Mouse (Mus musculus) forebrain, postnatal 0 days (tissue): ENCODE data around the gene Ensa. TPM values are rescaled to one million over a fixed set of nuclear protein-coding genes. Genes with fewer than 3 reads are reported as not detected.

Experiments
- ATAC-seq: fragments of 200-750 bp; cut with Nextera tagmentation; 2 replicates; pipeline ENCODE4 v1.8.0; 2017; ENCODE audit warnings: mild to moderate bottlenecking, moderate library complexity
- DNase-seq: peaks from one replicate; pipeline ENCODE4 v3.0.0-alpha.2; 2015
- H3K27ac ChIP-seq: fragments of 300-500 bp; sonication (generic); 2 replicates; pipeline ENCODE4 v1.5.1; 2014; ENCODE audit warnings: low read depth, mild to moderate bottlenecking, antibody characterized with exemption, low read length, moderate library complexity, mixed read lengths
- H3K27me3 ChIP-seq: fragments of 300-500 bp; sonication (generic); 2 replicates; pipeline ENCODE4 v1.6.1; 2014; ENCODE audit warnings: mild to moderate bottlenecking, low read length, mixed read lengths; ENCODE audit not compliant: insufficient read depth
- H3K36me3 ChIP-seq: fragments of 300-500 bp; sonication (generic); 2 replicates; pipeline ENCODE4 v1.6.1; 2014; ENCODE audit warnings: mild to moderate bottlenecking, moderate library complexity; ENCODE audit not compliant: insufficient read depth
- H3K4me1 ChIP-seq: fragments of 300-500 bp; sonication (generic); 2 replicates; pipeline ENCODE4 v1.6.1; 2014; ENCODE audit warnings: antibody characterized with exemption; ENCODE audit not compliant: insufficient read depth
- H3K4me2 ChIP-seq: fragments of 300-500 bp; sonication (generic); 2 replicates; pipeline ENCODE4 v1.6.1; 2014; ENCODE audit warnings: low read depth, mild to moderate bottlenecking, moderate library complexity
- H3K4me3 ChIP-seq: fragments of 300-500 bp; sonication (generic); 2 replicates; pipeline ENCODE4 v1.5.1; 2014; ENCODE audit warnings: low read depth, low read length, mixed read lengths
- H3K9ac ChIP-seq: fragments of 300-500 bp; sonication (generic); 2 replicates; pipeline ENCODE4 v1.6.1; 2014; ENCODE audit warnings: mild to moderate bottlenecking
- H3K9me3 ChIP-seq: fragments of 300-500 bp; sonication (generic); 2 replicates; pipeline ENCODE4 v1.6.1; 2016; ENCODE audit warnings: low read length
- CTCF ChIP-seq: sonication (generic); IDR thresholded peaks from 2 replicates; pipeline ENCODE4 v1.5.1; 2016; ENCODE audit warnings: antibody characterized with exemption, control low read depth, low read depth
- whole genome bisulfite sequencing: fragments of 180-500 bp; shearing (Covaris S2); extraction: QIAGEN DNeasy Blood & Tissue Kit; methylation state at CpG from one replicate; pipeline ENCODE4 v1.1.7; 2014; 5-methylcytosine and 5-hydroxymethylcytosine counted together
- polyA plus RNA-seq: library from polyadenylated mRNA; unstranded; fragments of >200 nt; fragmentation: Nextera tagmentation; extraction: Ambion mirVana; gene quantifications from 2 replicates; pipeline ENCODE4 v1.2.1, GENCODE M21; 2015
- total RNA-seq: library from RNA; depleted of rRNA; stranded (reverse); fragments of >200 nt; gene quantifications from 2 replicates; pipeline ENCODE4 v1.2.3, GENCODE M21; 2014

Gene Ensa
- total and polyA plus RNA-seq, 2 experiments from 2014 or later: 140 to 151 TPM

DNA sequence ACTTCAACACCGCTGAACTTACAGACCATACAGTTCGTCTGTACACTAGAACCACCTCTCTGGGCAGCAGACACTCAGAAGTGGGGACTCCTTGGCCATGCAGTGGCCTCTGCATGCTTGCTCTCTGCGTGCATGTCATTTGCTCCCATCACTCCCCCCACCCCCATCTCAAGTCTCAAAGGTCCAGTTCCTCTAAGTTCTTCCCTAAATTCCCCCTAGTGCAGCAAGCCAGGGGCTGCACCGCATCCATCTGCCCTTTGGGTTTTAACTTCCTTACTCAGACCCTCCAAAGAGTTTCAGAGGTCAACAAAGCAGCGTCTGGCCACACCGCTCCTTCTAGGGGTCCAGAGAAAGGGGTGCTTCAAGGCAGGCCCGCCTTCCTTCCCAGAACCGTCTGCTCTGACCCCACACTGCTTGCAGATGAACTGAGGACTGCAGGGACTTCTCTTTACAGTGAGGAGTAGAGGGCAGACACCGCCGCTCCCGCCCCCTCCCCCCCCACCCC is 49.0 kb downstream of the Ensa start:
- Histone ChIP-seq H3K27me3 (no peaks in the 10 kb centered on the region), H3K4me1 (no peaks in the 10 kb centered on the region), H3K36me3 (peaks cover 16% of the 10 kb centered on the region; the same call in 1 of the 2 replicates), H3K4me3 (no peak overlapping the region), H3K4me2 (no peak overlapping the region), H3K9ac (no peak overlapping the region), H3K9me3 (no peaks in the 10 kb centered on the region), H3K27ac (peak overlapping the region; percentile 54; the same call in 1 of the 2 replicates)
- TF ChIP-seq CTCF: no peak
- no peak for DNase-seq
- ATAC-seq: no peak
- 36% methylated on average over 11 of the region's 11 CpGs for WGBS

DNA sequence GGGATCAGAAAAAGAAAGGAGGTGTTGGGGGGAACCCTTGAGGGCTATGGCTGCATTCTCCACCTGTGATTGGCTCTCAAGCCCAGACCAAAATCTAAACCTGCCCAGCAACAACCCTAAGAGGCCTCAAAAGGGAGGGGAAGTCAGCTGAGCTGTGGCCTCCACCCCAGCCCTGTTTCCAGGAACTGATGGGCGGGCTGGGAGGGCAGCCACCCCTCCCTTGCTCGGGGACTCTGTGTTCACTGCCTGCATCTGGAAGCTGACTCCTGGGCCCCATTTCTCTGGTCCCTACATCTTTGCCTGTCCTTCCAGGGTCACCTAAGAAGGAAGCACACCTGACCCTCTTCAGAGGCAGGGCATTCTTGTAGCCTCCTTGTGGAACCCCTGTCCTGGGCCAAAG is 49.4 kb downstream of the Ensa start:
- Histone ChIP-seq H3K4me2 (no peak overlapping the region), H3K9ac (no peak overlapping the region), H3K27ac (peak overlapping the region; percentile 54; the same call in 1 of the 2 replicates), H3K27me3 (no peaks in the 10 kb centered on the region), H3K9me3 (no peaks in the 10 kb centered on the region), H3K36me3 (peaks cover 16% of the 10 kb centered on the region; the same call in 1 of the 2 replicates), H3K4me3 (no peak overlapping the region), H3K4me1 (no peaks in the 10 kb centered on the region)
- DNase-seq (no peak), ATAC-seq (no peak)
- 45% methylated on average over 2 of the region's 2 CpGs for WGBS
- TF ChIP-seq CTCF: no peak

DNA sequence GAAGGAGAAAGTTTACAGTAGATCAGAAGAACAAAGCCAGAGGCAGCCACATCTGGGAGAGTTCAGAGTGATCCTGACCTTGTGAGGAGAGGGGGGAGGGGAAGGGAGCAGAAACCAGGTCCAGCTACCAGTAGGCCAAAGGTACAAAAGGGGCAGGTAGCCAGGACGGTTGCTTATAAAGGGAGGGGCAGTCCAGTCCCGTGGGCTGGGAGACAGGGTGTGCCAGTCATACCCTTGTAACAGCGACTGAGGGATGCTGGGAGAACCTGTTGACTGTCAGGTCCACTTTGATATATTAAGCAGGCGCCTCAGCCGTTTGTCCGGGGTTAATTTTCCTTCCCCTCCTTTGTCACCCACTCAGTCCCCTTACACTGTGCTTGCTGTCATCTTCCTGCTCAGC is 50.0 kb downstream of the Ensa start:
- no peak overlapping the region for H3K9ac ChIP-seq
- 30% methylated on average over 6 of the region's 6 CpGs for WGBS
- no peak for TF ChIP-seq CTCF
- no peaks in the 10 kb centered on the region for H3K27me3 ChIP-seq
- H3K4me3 ChIP-seq: no peak overlapping the region
- no peak overlapping the region for H3K4me2 ChIP-seq
- DNase-seq: no peak
- no peaks in the 10 kb centered on the region for H3K9me3 ChIP-seq
- H3K4me1 ChIP-seq: no peaks in the 10 kb centered on the region
- no peak for ATAC-seq
- H3K27ac ChIP-seq: peak overlapping the region; percentile 67; the same call in 1 of the 2 replicates
- H3K36me3 ChIP-seq: peaks cover 16% of the 10 kb centered on the region; the same call in 1 of the 2 replicates

DNA sequence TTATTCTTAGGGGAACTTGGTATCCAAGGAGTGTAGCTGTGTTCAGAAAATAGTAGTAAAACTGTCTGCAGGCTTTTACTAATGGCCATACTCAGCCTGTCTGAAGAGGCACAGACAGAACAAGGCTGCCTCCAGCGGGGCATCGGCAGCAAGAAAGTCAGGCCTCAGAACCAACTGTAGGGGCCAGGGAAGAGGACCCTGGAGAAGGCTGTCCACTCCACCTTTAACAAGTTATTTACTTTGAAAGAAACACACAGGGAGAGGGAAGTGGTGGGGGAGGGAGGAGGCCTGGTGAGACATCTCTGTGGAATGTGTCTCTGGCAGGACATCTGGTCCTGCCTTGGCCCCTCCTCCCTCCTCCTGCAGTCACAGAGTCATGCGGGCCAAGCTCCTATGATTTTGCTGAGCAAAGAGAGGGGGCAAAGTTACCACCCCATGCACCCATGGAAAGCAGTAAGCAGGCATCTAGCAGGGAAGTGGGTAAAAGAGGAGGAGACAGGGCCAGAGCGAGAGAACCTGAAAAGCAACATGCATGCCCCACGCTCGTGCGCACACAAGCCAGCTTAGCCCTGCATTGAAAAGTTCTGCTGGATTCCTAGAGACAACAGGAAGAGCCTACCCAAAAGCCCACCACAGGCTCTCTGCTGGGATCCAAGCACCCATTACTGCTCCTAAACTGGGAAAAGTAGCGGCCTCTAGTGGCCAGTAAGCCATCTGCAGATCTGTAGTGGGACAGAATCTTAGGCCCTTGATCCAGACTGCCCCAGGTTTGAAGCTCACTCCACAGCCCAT is 50.7 kb downstream of the Ensa start:
- ATAC-seq (peak; percentile 66), DNase-seq (peak; percentile 68)
- peak; percentile 76 for TF ChIP-seq CTCF
- WGBS: 30% methylated on average over 8 of the region's 8 CpGs
- H3K4me3 ChIP-seq: no peak overlapping the region
- H3K27ac ChIP-seq: peak overlapping the region; percentile 67; the same call in 1 of the 2 replicates
- no peaks in the 10 kb centered on the region for H3K27me3 ChIP-seq
- peaks cover 16% of the 10 kb centered on the region; the same call in 1 of the 2 replicates for H3K36me3 ChIP-seq
- H3K4me2 ChIP-seq: no peak overlapping the region
- no peaks in the 10 kb centered on the region for H3K4me1 ChIP-seq
- no peak overlapping the region for H3K9ac ChIP-seq
- H3K9me3 ChIP-seq: no peaks in the 10 kb centered on the region

DNA sequence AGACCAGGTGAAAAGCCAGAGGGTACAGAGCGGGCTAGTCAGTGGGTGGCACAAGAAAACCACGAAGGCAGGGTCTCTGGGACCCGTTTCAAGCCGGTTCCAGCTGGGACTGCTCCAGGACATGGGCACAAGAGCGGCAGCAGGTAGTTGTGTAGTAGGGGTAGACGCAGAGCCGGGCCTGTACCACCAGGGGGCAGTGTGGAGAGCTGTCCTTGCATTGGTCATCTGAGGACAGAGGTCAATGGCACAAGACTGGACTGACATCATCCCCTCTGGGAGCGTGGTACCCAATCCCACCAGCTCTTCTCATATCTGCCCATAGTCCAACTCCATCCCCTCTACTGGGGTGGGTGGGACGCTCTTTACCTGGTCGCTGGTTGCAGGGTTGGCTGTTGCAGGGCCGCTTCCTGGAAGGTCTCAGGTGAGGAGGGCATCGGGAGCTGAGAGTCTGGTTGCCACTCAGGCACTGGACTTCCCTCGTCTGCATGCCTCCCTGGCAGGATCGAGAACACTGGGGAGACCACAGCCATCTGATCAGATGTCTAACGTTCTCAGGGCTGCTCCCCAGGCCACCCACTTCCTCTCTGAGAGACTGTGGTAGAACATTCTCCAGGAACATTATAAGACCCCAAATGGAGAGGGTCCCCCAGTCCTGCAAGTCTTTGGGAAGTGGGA is 52.1 kb downstream of the Ensa start:
- Histone ChIP-seq H3K9ac (no peak overlapping the region), H3K27ac (no peak overlapping the region), H3K4me3 (no peak overlapping the region), H3K36me3 (peaks cover 11% of the 10 kb centered on the region; the same call in 1 of the 2 replicates), H3K4me2 (no peak overlapping the region), H3K4me1 (no peaks in the 10 kb centered on the region), H3K27me3 (no peaks in the 10 kb centered on the region), H3K9me3 (no peaks in the 10 kb centered on the region)
- WGBS: 62% methylated on average over 15 of the region's 15 CpGs
- DNase-seq: no peak
- ATAC-seq: no peak
- peak; percentile 70 for TF ChIP-seq CTCF

DNA sequence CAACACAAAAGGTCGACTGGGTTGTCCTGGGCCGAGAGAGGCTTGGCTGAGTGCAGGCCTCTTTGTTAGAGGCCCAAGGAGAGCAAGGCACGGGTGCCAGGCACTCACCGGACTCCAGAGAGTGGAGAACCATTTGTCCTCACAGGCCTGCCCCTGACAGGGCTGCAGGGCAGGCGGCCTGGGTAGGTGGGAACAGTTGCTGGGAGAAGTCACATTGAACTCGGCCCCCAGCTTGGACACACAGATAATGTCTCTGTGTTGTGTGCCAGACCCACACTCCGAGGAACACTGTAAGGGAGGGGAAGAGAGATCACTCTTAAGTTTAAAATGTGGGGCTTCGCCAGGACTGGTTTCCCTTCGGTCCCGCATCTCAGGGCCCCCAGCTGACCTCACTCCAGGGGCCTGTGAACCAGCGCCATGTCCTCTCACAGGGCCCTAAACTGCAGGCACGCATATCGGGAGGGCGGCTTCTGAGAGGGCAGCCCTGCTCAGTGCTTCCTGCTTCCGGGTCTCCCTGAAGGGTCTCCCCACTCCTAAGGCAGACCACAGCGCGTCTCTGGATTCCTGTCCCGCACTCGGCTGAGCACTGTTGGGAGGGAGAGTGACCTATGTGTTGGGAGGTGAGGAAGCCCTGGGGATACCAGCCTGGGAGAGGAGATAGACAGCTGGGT is 52.8 kb downstream of the Ensa start:
- H3K9me3 ChIP-seq: no peaks in the 10 kb centered on the region
- H3K27ac ChIP-seq: no peak overlapping the region
- H3K4me1 ChIP-seq: no peaks in the 10 kb centered on the region
- ATAC-seq (no peak), DNase-seq (no peak)
- H3K9ac ChIP-seq: no peak overlapping the region
- no peak for TF ChIP-seq CTCF
- H3K4me3 ChIP-seq: no peak overlapping the region
- H3K27me3 ChIP-seq: no peaks in the 10 kb centered on the region
- no peak overlapping the region for H3K4me2 ChIP-seq
- WGBS: 86% methylated on average over 19 of the region's 19 CpGs
- H3K36me3 ChIP-seq: peaks cover 8% of the 10 kb centered on the region; the same call in 1 of the 2 replicates
